Mouse (Mus musculus) lung, adult 2 months (tissue): ENCODE results near the gene Chac1.

Experiments used
- CTCF ChIP-seq: fragments of 200-500 bp; IDR thresholded peaks from 2 replicates; pipeline ENCODE4 v1.5.1; 2011; ENCODE audit warnings: mild to moderate bottlenecking, low read length, control low read depth; ENCODE audit not compliant: insufficient read depth
- POLR2A ChIP-seq: fragments of 200-500 bp; IDR thresholded peaks from 2 replicates; pipeline ENCODE4 v1.6.1; 2011; ENCODE audit warnings: low read depth, mild to moderate bottlenecking, control low read depth, low read length, borderline replicate concordance; ENCODE audit errors: extremely low read depth

DNA sequence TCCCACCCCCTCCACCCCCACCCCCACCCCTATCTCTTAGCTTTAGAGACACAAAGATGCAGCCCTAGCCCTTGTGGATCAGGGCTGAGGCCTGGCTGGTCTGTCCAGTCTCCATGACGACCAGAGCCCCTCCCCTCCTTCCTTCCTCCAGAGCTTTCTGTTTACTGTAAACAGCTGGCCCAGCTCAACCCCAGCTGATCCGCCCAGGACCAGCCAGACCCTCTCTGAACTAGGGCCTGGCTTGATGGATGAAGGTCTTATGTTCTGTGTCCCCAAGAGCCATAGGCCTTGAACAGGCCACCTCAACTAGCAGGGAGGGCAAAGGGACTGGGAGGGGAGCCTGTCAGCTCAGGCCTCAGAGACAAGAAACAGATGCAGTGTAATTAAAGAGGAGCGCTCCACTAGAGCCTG, 46.2 kb upstream of the Chac1 start:
- no peak for TF ChIP-seq POLR2A
- TF ChIP-seq CTCF, result no peak
